Mouse (Mus musculus): ENCODE results near the gene Rpl4.
A peak's percentile ranks its signal among the peaks of the same experiment; 100 is the strongest.
"Not testable (repeated sequence)": the region's sequence is repeated elsewhere in the genome, so short reads cannot be mapped to it uniquely, and the experiment has no call there.

The Rpl4 gene

DNA sequence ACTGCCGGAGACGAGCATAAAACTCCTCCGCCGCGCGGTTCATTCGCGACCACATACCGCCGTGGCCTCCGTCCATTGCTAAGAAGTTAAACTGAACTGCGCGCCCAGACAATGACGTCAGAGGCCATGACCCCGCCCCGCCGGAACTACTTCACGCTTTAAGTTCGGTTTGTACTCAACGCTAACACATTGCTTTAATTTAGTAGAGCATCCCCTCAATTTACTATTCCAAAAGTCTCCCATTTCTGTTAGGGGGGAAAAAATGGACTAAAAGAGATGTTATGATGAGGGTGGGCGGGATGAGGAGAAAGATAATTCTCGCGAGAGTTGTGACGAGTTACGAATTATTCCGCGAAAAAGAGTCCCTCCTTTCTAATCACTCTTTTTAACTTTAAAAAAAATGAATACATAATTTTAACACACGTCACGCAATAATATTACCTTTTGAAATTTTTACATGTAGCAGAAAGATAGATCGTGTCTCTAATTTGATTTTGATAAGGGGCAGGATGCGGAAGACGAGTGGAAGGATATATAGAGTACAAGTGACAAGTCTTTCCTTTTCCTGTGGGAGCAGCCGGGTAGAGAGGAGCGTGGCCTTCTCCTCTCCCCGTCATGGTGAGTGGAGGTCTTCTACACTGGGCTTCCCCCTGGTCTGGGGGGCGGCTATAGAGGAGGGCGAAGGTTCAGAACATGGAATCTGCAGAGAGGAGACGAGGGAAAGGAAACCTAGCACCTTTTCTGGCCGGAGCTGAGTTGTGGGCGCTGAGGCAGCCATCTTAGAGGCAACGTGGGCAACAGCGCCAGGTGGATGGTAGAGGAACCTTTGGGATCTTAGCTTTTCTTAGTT lies at the start of gene Rpl4, which contains the start of gene Zwilch:
Rpl4 (plus strand) TSS at position 560 of the 850 bp plus-strand sequence.
Zwilch (minus strand) TSS at position 289 of the 850 bp plus-strand sequence.
- peak; percentile 83 for DNase-seq (ENCODE audit: low read depth)

- DNase-seq (ENCODE audit: low read depth): not testable (repeated sequence)
Measured at GRCm38 (mm10) chr9:64124846-64125245, 48.3 kb upstream of the Rpl4 start.

DNA sequence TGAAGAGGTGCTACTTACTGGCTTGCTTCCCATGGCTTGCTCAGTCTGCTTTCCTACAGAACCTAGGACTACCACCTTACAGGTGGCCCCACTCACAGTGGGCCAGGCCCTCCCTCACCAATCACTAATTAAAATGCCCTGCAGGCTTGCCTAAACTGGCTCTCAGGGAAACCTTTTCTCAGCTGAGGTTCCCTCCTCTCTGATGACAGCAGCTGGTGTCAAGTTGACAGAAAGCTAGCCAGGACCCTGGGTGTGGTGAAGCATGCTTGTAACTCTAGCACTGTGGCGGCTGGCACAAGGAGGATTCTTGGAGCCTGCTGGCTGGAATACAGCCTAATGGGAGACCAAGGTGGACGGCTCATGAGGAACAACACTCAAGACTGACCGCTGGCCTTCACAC lies 47.9 kb upstream of the Rpl4 start:
- DNase-seq (ENCODE audit: low read depth): no peak

DNA sequence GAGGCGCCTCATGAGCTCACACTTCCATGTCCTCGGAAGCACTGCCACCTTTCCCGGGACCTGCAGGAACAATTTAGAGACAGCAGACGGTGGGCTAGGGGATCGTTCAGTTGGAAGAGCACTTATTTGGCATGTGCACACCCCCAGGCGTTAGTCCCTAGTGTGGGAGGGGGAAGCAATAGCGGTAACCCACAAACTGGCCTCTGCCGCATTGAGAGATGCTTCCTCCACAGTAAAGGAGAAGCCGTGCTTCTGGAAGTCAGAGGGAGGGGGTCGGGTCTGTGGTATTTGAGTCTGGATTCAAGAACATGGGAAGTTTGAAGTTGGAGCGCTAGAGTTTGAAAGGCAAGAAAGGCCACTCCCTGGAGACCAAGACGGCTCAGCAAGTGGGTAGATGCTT lies 47.1 kb upstream of the Rpl4 start:
- no peak for DNase-seq (ENCODE audit: low read depth)

GRCm38 (mm10) chr9:64131623-64132022 lies 41.6 kb upstream of the Rpl4 start:
- no peak for DNase-seq (ENCODE audit: low read depth)

GRCm38 (mm10) chr9:64138896-64139295 lies 34.3 kb upstream of the Rpl4 start:
- not testable (repeated sequence) for DNase-seq (ENCODE audit: low read depth)

DNA sequence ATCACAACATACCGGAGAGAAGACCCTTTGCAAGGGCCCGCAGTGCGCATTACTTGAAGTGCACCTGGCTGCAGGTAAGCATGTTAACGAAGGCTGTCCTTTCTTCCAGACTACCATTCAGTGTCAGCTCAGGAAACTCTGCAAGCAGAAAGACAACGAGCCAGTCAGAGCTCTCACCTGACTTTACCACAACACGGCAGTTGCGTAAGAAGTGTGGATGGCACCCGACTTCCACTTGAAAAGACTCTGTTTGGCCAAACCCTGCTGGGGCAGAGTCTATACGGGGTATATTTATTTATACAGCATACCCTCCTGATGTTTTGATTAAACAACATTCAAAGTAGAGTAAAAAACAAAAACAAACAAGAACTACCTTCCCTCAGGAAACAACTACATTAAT lies 33.3 kb upstream of the Rpl4 start:
- DNase-seq (ENCODE audit: low read depth): no peak

GRCm38 (mm10) chr9:64156641-64157040 lies 16.5 kb upstream of the Rpl4 start:
- no peak for DNase-seq (ENCODE audit: low read depth)

DNA sequence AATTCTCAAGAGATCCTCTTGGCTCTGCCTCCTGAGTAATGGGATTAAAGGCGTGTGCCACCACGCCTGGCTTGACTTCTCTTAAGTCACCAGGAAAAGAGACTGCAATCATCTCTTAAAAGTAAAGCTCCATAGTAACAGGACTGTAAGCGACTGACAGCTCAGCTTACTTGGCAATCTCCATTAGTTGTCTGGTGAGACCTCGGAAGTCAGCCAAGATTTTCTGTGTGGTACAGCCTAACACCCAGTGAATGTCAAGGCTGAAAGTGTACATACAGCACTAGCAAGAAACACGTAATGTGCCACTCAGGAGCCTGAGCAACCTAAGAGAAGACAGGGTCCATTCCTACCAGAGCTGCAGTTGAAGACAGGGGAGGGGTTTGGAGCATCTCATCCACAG lies 12.7 kb upstream of the Rpl4 start:
- DNase-seq (ENCODE audit: low read depth): no peak

- DNase-seq (ENCODE audit: low read depth): not testable (repeated sequence)
Measured at GRCm38 (mm10) chr9:64169967-64170366, 3.2 kb upstream of the Rpl4 start.

DNA sequence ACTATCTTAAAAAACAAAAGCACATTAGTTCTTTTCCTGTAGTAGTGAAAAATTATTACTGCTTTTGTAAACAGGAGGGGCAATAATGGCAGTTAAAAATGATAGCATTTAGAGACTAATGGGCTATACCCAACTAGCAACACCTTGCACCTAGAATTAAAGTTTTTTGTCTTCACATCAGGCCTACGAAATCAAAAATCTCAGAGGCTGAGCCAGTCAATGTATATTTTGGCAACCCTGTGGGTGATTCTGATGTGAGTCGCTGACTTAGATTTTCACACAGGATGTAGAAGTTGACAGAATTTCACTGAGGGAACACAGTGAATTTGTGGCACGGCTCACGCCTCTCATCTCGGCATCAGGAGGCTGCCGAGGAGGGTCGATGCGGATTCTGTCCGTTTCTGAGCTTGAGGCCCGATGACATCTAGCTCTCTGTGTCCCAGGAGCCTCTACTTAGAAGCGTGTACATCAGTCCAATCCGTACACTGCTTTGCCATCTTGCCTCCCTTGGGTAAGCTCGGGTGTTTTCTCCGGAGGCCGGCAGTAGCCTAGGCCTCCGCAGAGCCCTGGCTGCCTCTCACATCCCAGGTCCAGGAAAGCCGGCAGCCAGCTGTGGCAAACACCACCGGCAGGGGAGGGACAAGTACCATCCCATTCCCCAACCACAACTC lies 895 bp upstream of the Rpl4 start:
- DNase-seq (ENCODE audit: low read depth): peak; percentile 25

- no peak for DNase-seq (ENCODE audit: low read depth)
Measured at GRCm38 (mm10) chr9:64173666-64174220, 568 bp downstream of the Rpl4 start.

- no peak for DNase-seq (ENCODE audit: low read depth)
Measured at GRCm38 (mm10) chr9:64174341-64174740, 1.2 kb downstream of the Rpl4 start.

- DNase-seq (ENCODE audit: low read depth): no peak
Measured at GRCm38 (mm10) chr9:64174766-64175165, 1.6 kb downstream of the Rpl4 start.

GRCm38 (mm10) chr9:64175378-64175777 lies 2.2 kb downstream of the Rpl4 start:
- no peak for DNase-seq (ENCODE audit: low read depth)

DNA sequence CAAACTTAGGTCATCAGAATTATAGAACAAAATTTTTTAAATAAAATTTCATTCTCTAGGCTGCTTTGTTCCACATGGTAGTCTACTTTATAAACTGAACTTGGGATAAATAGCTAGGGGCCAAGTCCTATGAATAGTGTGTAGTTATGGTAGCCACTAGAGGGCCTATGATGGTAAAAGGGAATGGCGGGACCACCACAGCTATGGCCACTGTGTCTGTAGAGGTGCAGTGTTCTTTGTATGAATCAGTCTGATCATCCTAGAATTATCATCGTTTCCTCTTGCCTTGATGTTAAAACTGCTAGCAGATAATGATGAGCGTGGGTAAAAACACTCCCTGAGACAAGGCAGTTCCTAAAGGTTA lies 5.4 kb downstream of the Rpl4 start:
- DNase-seq (ENCODE audit: low read depth): peak; percentile 41

- peak; percentile 93 for DNase-seq (ENCODE audit: low read depth)
Measured at GRCm38 (mm10) chr9:64178974-64179646, 5.9 kb downstream of the Rpl4 start, which contains the start of gene Snapc5. Snapc5 (plus strand) TSS chr9:64179274.

DNA sequence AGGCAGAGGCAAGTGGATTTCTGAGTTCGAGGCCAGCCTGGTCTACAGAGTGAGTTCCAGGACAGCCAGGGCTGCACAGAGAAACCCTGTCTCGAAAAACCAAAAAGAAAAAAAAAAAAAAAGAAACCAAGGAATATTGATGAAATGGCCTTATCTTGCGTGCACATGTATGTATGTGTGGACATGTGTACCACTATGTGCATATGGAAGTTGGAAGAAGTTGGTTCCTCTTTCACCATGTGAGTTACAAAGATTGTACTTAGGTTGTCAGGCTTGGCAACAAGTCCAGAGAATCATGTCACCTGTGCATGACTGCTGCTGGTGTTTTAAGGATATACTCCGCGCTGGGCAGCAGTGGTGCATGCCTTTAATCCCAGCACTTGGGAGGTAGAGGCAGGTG lies 10.1 kb downstream of the Rpl4 start:
- DNase-seq (ENCODE audit: low read depth): not testable (repeated sequence)

- no peak for DNase-seq (ENCODE audit: low read depth)
Measured at GRCm38 (mm10) chr9:64184166-64184840, 11.1 kb downstream of the Rpl4 start.

DNA sequence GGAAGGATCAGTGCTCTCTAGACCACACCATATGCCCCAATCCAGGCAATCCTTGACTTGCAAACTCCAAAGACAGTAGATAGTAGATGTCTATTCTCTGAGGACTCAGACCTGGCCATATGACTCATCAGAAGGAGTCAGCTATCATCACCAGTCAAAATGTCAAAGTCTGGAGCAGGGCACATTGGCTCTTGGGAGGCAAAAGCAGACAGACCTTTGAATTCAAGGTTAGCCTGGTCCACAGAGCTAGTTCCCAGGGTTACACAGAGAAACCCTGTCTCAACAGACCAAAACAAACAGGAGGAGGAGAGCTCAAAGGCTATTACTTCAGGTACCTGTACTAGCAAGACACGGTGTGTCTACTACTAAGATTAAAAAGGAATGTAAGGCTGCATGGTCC lies 20.7 kb downstream of the Rpl4 start:
- DNase-seq (ENCODE audit: low read depth): no peak

GRCm38 (mm10) chr9:64195554-64195953 lies 22.4 kb downstream of the Rpl4 start:
- DNase-seq (ENCODE audit: low read depth): no peak

DNA sequence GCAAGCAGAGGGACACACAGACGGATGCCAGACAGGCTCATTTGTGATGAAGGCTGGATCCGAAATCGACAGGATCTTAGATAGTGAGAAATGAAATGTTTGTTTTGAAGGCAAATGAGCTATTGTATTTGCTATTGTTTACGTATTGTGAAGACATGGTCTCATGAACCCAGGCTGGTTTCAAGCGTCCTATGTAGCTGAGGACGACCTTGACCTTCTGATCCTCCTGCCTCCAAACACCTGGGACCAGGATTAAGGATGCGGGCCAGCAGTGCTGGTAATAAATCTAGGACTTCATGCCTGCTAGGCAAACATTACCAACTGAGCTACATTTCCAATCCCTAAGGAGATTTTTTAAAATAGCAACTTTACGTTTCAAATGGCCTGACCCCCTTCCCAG lies 24.3 kb downstream of the Rpl4 start:
- no peak for DNase-seq (ENCODE audit: low read depth)
